Mouse (Mus musculus): ENCODE measurements around the gene Spi1. TPM values are rescaled to one million over a fixed set of nuclear protein-coding genes. Genes with fewer than 3 reads are reported as not detected.

Gene Spi1
- polyA plus RNA-seq, 1 experiment from 2014 or later = 2.2 TPM

Other genes with a start within 250 kb of the Spi1 start
- 247 and 256 TPM in 2 replicates for gene Mtch2, start 235.2 kb upstream of the Spi1 start, polyA plus RNA-seq (2014; fragmentation: Nextera tagmentation; extraction: Ambion mirVana)
- gene C1qtnf4, start 196.5 kb upstream of the Spi1 start, polyA plus RNA-seq (2014; fragmentation: Nextera tagmentation; extraction: Ambion mirVana) = 11.3 and 15.6 TPM in 2 replicates
- gene Kbtbd4, start 177.7 kb upstream of the Spi1 start, polyA plus RNA-seq (2014; fragmentation: Nextera tagmentation; extraction: Ambion mirVana) = 48.0 and 56.0 TPM in 2 replicates
- gene Ndufs3, start 177.6 kb upstream of the Spi1 start, polyA plus RNA-seq (2014; fragmentation: Nextera tagmentation; extraction: Ambion mirVana) = 190 and 204 TPM in 2 replicates
- gene Celf1, start 142.0 kb upstream of the Spi1 start, polyA plus RNA-seq (2014; fragmentation: Nextera tagmentation; extraction: Ambion mirVana) = 119 TPM in 2 replicates
- 3.1 and 5.0 TPM in 2 replicates for gene Rapsn, start 46.8 kb upstream of the Spi1 start, polyA plus RNA-seq (2014; fragmentation: Nextera tagmentation; extraction: Ambion mirVana)
- gene Psmc3, start 28.4 kb upstream of the Spi1 start, polyA plus RNA-seq (2014; fragmentation: Nextera tagmentation; extraction: Ambion mirVana) = 354 and 371 TPM in 2 replicates
- gene Slc39a13, start 12.0 kb upstream of the Spi1 start, polyA plus RNA-seq (2014; fragmentation: Nextera tagmentation; extraction: Ambion mirVana) = 23.3 and 23.6 TPM in 2 replicates
- gene Mybpc3, start 35.8 kb downstream of the Spi1 start, polyA plus RNA-seq (2014; fragmentation: Nextera tagmentation; extraction: Ambion mirVana) = not detected in 2 replicates
- gene Madd, start 101.4 kb downstream of the Spi1 start, polyA plus RNA-seq (2014; fragmentation: Nextera tagmentation; extraction: Ambion mirVana) = 23.3 and 26.9 TPM in 2 replicates
- 1.6 and 2.0 TPM in 2 replicates for gene Nr1h3, start 120.4 kb downstream of the Spi1 start, polyA plus RNA-seq (2014; fragmentation: Nextera tagmentation; extraction: Ambion mirVana)
- 28.7 and 36.7 TPM in 2 replicates for gene Acp2, start 120.5 kb downstream of the Spi1 start, polyA plus RNA-seq (2014; fragmentation: Nextera tagmentation; extraction: Ambion mirVana)
- 9.9 and 10.8 TPM in 2 replicates for gene Ddb2, start 154.6 kb downstream of the Spi1 start, polyA plus RNA-seq (2014; fragmentation: Nextera tagmentation; extraction: Ambion mirVana)
- 28.9 and 34.8 TPM in 2 replicates for gene Pacsin3, start 173.6 kb downstream of the Spi1 start, polyA plus RNA-seq (2014; fragmentation: Nextera tagmentation; extraction: Ambion mirVana)
- gene Arfgap2, start 182.6 kb downstream of the Spi1 start, polyA plus RNA-seq (2014; fragmentation: Nextera tagmentation; extraction: Ambion mirVana) = 84.0 and 89.1 TPM in 2 replicates